Mouse (Mus musculus): ENCODE measurements around the gene Hoxd4.
A peak's percentile ranks its signal among the peaks of the same experiment; 100 is the strongest.

The Hoxd4 gene

GRCm38 (mm10) chr2:74747661-74748141 is 36.0 kb downstream of the Hoxd4 start:
- no peak for DNase-seq

GRCm38 (mm10) chr2:74748436-74748995 is 36.8 kb downstream of the Hoxd4 start:
- DNase-seq, result no peak

GRCm38 (mm10) chr2:74749337-74750121 is 37.8 kb downstream of the Hoxd4 start:
- peak; percentile 36 for DNase-seq

GRCm38 (mm10) chr2:74750731-74751250 is 39.1 kb downstream of the Hoxd4 start:
- no peak for DNase-seq

- no peak for DNase-seq
These were observed 40.1 kb downstream of the Hoxd4 start for GRCm38 (mm10) chr2:74751861-74752260.

- no peak for DNase-seq
These were observed 40.9 kb downstream of the Hoxd4 start for GRCm38 (mm10) chr2:74752431-74753174.

GRCm38 (mm10) chr2:74753175-74753523 is 41.4 kb downstream of the Hoxd4 start:
- no peak for DNase-seq

GRCm38 (mm10) chr2:74753711-74754110 is 42.0 kb downstream of the Hoxd4 start:
- DNase-seq, result no peak

GRCm38 (mm10) chr2:74760146-74760545 is 48.4 kb downstream of the Hoxd4 start:
- DNase-seq, result no peak

GRCm38 (mm10) chr2:74761941-74762340 is 50.2 kb downstream of the Hoxd4 start:
- DNase-seq, result no peak

GRCm38 (mm10) chr2:74762522-74763244 is 51.0 kb downstream of the Hoxd4 start, which contains the start of gene Hoxd1:
TSS of gene Hoxd1 (plus strand) at chr2:74762980.
- DNase-seq, result no peak

GRCm38 (mm10) chr2:74763245-74763735 is 51.6 kb downstream of the Hoxd4 start:
- no peak for DNase-seq

GRCm38 (mm10) chr2:74763976-74764375 is 52.2 kb downstream of the Hoxd4 start:
- DNase-seq, result no peak

GRCm38 (mm10) chr2:74774359-74774758 is 62.6 kb downstream of the Hoxd4 start:
- no peak for DNase-seq

- no peak for DNase-seq
These were observed 66.0 kb downstream of the Hoxd4 start for GRCm38 (mm10) chr2:74777536-74778275.

Measured in thymus, postnatal 25 days (tissue).